Mouse (Mus musculus) macrophage (primary cell): Measurements from ENCODE around the gene Ndufb11. TPM values are rescaled to one million over a fixed set of nuclear protein-coding genes. Genes with fewer than 3 reads are reported as not detected.

Source experiments
- H3K27ac ChIP-seq: fragments of 350-480 bp; formaldehyde crosslinking; 2 replicates; pipeline ENCODE4 v1.9.0; 2021
- H3K36me3 ChIP-seq: fragments of 350-480 bp; formaldehyde crosslinking; 2 replicates; pipeline ENCODE4 v1.9.0; 2021; ENCODE audit errors: inconsistent target
- H3K4me3 ChIP-seq: fragments of 350-480 bp; formaldehyde crosslinking; 2 replicates; pipeline ENCODE4 v1.9.0; 2021; ENCODE audit errors: inconsistent target
- H3K79me2 ChIP-seq: fragments of 350-480 bp; formaldehyde crosslinking; 2 replicates; pipeline ENCODE4 v1.9.0; 2021; ENCODE audit errors: inconsistent target
- WGBS: methylation state at CpG from one replicate; pipeline ENCODE4 v1.1.7; 2026; ENCODE audit warnings: inconsistent platforms; ENCODE audit not compliant: missing documents; 5-methylcytosine and 5-hydroxymethylcytosine counted together
- polyA plus RNA-seq: library from polyadenylated mRNA; stranded (reverse); fragments of 250-400 nt; gene quantifications from 3 replicates; pipeline ENCODE4 v1.2.4, GENCODE M21; 2018; ENCODE audit warnings: inconsistent platforms
- total RNA-seq, 78 experiments: library from RNA; depleted of rRNA; stranded (reverse); fragments of 250-400 nt; gene quantifications; 1 replicate in 9 of 78; 2 replicates in 24 of 78; 3 replicates in 43 of 78; 4 replicates in 2 of 78; pipeline ENCODE4 v1.2.4; 2018; ENCODE audit warnings: inconsistent platforms in 56 of 78

Ndufb11 gene
- 10 to 100 TPM in 14 of 26 experiments, 1 to 10 TPM in 12; 4.7 to 21.2 (median 10.6) TPM for total RNA-seq (2018; cell fraction: chromatin; rRNA removed)
- total RNA-seq (2018; cell fraction: cytosol; rRNA removed) = 100 to 1,000 TPM in 8 of 26 experiments, 10 to 100 TPM in 18; 54.9 to 121 (median 78.0) TPM
- total RNA-seq (2018; cell fraction: nucleus; rRNA removed) = 10 to 100 TPM; 15.0 to 40.2 (median 24.2) TPM
- 51.7 to 118 TPM (median 93.0 TPM) in 3 replicates for polyA plus RNA-seq

DNA sequence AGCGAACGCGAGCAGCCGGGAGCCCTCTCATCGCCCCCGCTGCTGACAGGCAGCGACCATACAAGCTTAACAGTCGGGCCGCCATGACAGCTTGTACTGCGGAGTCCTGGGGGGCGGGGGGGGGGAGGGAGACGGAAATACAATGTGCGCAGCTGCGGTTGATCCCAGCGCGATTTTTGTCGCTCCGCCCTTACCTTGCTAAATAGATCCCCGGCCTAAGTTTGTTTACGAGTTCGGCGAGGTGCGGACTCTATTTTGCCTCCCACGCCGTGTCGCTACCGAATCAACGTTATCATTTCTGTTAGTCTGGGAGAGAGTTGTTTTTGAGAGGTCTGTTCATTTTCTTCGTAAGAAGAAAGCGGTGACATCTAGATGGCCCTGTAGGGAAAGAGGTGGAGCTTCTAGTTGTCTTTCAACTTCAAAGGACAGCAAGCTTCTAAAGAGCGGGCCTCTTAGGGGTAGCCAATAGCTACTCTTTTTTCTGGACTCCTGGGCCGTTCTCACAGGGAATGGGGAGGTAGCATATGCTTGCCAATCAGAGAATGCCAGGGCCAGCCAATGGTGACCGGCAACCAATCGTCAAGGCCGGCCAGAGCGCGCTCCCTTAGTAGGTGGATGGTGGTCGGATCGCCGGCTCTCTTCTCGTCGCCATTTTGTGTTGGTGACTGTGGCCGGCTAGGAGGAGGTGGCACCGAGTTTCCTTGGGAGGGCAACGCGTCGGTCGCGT, at the start of gene Ndufb11, which contains the start of gene Rbm10:
Gene Ndufb11 (minus strand): TSS at position 444 of the 727 bp plus-strand sequence.
Gene Rbm10 (plus strand): TSS at position 328 of the 727 bp plus-strand sequence.
- 24% methylated on average over 32 of the region's 49 CpGs for WGBS
- Histone ChIP-seq H3K79me2 (peaks cover 59% of the 10 kb centered on the region), H3K4me3 (peak within 1 kb of the TSS; percentile 66), H3K27ac (peak within 1 kb of the TSS; percentile 68), H3K36me3 (no peaks in the 10 kb centered on the region)

DNA sequence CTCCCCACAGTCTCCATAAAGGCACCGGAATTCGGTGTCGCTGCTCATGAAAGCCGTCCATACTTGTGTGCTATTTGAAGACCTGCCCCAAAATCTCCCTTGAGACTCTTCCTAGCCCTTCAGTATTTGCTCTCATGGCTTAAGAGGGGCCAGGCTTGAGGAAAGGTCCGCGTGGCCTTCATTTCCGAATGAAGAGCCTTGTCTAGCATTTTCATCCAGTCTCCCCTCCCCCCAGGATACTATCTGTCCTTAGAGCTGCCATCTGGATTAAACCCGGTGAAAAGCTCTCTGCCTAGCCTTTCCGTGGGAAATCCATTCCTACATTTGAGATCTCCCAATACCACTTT, 46.0 kb upstream of the Ndufb11 start:
- peaks cover 57% of the 10 kb centered on the region for H3K79me2 ChIP-seq
- no peaks in the 10 kb centered on the region for H3K36me3 ChIP-seq
- peak overlapping the region; percentile 79 for H3K27ac ChIP-seq
- H3K4me3 ChIP-seq = peak overlapping the region; percentile 87
- WGBS = 22% methylated on average over 9 of the region's 9 CpGs

DNA sequence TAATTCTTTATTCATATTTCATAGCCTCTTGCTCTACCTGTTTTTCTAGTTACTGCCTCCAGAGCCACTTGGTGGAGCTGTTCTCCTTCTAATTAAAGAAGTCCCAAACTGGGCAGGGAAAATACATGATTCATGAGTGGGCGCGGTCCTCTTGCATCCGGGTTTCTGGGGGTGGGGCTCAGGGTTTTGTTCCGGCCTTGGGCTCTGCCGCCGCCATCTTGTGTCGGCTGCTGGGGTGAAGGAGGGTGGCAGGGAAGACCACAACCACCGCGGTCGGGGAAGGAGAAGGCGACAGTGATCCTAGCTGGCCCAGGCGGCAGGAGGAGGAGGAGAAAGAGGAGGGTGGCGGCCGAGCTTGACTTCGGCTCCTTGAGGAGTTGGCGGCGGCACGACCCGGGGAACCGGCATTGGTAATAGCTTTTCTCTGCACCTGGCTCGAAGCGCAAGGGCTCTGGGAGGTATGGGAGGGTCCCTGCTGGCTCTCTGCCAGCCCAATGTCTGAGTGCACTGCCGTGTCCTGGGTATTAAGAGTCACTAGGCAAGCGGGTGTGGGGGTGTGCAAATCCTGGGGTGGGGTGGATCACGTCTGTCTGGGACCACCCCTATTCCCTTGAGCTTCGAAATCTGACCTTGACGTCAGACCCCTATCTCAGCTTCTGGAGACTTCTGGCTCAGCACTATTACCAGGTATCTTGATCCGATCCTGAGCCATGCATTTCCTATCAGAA, 45.5 kb upstream of the Ndufb11 start:
- 13% methylated on average over 26 of the region's 28 CpGs for WGBS
- Histone ChIP-seq H3K27ac (peak overlapping the region; percentile 79), H3K79me2 (peaks cover 52% of the 10 kb centered on the region), H3K36me3 (no peaks in the 10 kb centered on the region), H3K4me3 (peak overlapping the region; percentile 87)

DNA sequence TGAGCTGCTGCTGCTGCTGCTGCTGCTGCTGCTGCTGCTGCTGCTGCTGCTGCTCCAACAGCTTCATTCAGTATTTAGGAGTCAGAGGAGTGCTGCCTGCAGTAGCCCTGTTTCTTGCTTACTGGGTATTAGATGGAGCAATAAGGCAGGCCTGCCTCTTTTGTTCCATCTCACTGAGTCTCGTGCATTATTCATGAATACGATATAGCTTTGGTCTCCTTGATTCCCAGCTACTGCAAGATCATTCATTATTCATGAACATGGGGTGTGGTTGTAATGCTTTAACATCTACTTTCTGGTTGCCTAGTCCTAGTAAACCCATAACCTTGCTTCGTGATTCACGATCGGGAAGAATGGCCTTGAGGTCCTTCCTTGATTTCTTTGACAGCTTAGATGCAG, 44.9 kb upstream of the Ndufb11 start:
- peaks cover 46% of the 10 kb centered on the region for H3K79me2 ChIP-seq
- 47% methylated on average over 5 of the region's 5 CpGs for WGBS
- no peak overlapping the region for H3K27ac ChIP-seq
- no peak overlapping the region for H3K4me3 ChIP-seq
- H3K36me3 ChIP-seq = no peaks in the 10 kb centered on the region

DNA sequence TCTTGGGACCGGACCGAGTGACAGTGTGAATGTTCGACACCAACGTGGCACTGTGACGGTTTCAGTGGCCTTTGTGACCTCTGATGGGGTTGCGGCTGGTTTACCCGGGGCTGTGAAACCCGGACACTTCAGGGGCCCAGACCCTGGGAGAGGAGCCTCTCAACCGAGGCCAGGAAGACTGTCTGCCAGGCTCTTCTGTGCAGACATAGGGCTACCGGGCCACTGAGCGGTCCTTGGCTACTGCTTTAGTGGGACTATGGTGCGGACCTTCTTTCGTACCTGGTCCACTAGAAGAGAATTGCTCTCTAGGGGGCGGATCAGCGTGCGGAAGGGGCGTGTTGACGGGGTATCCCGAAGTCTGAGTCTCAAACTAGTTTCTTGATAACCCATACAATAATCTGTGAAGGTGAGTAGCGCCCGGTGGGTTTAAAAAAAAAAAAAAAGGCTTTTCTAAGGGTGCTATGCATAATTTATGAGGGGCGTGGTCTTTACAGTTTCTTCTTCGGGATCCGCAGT, 41.5 kb upstream of the Ndufb11 start:
- WGBS = 18% methylated on average over 24 of the region's 24 CpGs
- no peaks in the 10 kb centered on the region for H3K36me3 ChIP-seq
- H3K4me3 ChIP-seq = peak overlapping the region; percentile 51
- H3K79me2 ChIP-seq = peaks cover 13% of the 10 kb centered on the region
- peak overlapping the region; percentile 65 for H3K27ac ChIP-seq

DNA sequence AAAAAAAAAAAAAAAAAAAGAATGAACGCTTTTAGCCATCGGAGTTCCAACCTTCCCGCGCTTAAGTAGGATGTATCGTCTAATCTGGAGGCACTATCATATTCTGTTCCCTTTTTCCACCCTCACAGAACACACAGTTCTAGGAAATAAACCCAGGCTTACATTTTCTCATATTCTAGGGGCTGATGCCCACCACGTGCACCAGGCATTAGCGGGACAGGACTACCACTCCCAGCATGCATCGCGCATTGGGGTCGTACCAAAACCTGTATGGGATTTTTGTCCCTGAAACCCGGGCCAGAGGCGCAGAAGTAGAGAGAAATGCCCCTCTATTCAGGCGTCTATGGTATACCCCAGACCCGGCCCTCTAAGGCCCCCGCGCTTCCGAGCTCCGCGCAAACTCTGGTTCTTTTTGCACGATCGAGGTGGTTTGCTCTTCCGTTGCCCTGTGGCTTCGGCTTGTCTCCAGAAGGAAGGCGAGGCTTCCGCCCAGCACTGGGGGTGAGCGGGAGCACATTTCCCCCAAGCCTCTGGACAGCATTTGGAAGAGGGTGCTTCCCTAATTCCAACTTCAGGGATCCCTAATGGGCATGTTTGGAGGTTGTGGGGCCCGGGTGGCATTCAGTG, 40.7 kb upstream of the Ndufb11 start, which contains the start of gene Uba1:
Gene Uba1 (plus strand): TSS at position 301 of the 627 bp plus-strand sequence.
- 19% methylated on average over 19 of the region's 27 CpGs for WGBS
- H3K79me2 ChIP-seq = peaks cover 5% of the 10 kb centered on the region
- H3K27ac ChIP-seq = peak within 1 kb of the TSS; percentile 65
- H3K36me3 ChIP-seq = no peaks in the 10 kb centered on the region
- H3K4me3 ChIP-seq = peak within 1 kb of the TSS; percentile 51

DNA sequence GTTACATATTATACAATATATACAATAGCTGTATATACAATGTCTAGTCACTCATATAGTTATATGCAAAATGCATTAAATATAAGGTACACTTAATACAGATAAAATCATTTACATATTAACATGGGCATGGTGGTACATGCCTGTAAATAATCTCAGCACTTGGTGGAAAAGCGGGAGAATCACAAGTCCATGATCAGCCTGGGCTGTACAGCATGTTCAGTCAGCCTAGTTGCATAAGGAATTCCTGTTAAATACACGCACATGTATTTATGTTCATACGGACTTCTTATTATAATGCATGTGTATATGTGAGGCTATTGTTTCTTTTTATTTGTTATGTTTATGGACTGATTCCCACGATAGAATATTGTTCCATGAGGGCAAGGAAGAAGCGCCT, 40.2 kb upstream of the Ndufb11 start:
- H3K4me3 ChIP-seq = peak overlapping the region; percentile 51
- no peaks in the 10 kb centered on the region for H3K79me2 ChIP-seq
- no peak overlapping the region for H3K27ac ChIP-seq
- WGBS = 20% methylated on average over 4 of the region's 5 CpGs
- H3K36me3 ChIP-seq = no peaks in the 10 kb centered on the region

DNA sequence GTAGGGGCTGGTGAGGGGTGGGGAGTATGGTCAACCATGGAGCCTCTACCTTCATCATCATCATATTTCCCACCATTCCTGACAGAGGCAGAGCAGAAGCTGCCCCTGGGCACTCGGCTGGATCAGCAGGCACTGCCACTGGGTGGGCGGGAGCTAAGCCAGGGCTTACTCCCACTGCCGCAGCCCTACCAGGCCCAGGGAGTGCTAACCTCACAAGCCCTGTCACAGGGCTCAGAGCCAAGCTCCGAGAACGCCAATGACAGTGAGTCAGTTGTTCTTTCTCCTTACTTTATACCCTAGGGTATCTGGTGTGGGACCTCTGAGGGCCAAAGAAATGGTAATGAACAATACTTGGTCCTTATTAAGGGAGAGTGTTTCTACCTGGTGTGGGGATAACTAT, 27.4 kb upstream of the Ndufb11 start:
- no peaks in the 10 kb centered on the region for H3K79me2 ChIP-seq
- 97% methylated on average over 3 of the region's 5 CpGs for WGBS
- no peak overlapping the region for H3K27ac ChIP-seq
- H3K36me3 ChIP-seq = no peaks in the 10 kb centered on the region
- no peak overlapping the region for H3K4me3 ChIP-seq

DNA sequence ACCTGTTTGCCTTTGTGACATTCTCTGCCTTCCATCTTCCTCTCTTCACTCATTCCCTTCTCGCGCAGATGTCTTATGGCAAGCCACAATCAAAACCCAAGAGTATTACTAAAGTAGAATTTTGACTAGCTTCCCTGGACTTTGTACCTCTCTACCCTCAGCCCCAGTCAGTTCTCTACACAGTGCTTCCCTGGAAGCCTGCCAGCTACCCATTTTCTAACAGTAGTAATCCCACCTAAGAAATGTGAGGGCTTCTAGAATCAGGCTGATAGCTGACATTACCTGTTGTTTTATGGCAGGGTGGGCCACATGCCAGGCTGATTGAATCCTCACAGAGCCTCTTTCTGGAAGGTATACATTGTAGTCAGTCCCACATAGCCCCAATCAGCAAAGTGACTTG, 20.7 kb upstream of the Ndufb11 start:
- WGBS = 95% methylated on average over 2 of the region's 2 CpGs
- H3K27ac ChIP-seq = no peak overlapping the region
- no peak overlapping the region for H3K4me3 ChIP-seq
- no peaks in the 10 kb centered on the region for H3K79me2 ChIP-seq
- H3K36me3 ChIP-seq = no peaks in the 10 kb centered on the region

DNA sequence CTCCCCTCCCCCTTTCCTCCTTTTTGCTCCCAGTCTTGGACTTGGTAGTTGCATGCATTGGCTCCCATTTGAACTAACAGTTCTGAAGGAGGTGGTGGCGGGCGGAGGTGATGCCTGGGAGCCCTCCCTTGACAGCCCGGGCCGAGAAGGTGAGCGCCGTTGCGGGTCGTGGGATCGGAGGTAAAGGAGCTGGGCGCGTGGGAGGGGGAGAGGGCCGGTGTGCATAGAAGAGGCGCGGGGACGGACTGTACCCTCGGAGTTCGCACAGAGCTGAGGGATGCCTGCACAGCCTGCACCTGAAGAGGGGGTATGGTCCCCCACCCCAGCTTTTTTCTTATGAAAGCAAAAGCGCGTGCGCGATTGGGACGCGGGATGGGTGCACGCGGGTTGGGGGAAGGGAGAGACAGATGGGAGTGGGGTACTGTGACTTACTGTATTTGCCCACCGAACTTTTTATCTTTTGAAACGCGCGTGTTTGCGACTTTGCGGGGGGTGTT, 532 bp upstream of the Ndufb11 start:
- Histone ChIP-seq H3K4me3 (peak overlapping the region; percentile 66), H3K27ac (peak overlapping the region; percentile 68), H3K79me2 (peaks cover 65% of the 10 kb centered on the region), H3K36me3 (no peaks in the 10 kb centered on the region)
- 25% methylated on average over 29 of the region's 31 CpGs for WGBS

DNA sequence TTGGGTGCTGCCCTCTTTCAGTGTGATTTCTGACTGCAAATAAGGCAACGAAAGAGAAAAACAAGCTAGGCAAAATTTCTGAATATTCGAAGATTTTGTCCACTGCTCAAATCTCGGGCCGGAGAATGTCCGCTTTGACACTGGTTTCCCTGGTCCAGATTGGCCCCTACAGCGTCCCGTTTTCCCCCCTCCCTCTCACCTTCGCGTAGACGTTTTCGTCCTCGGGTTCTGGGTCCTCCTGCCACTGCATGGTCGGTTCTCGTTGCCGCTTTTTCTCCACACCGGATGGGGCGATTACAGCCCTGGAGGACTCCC, 601 bp downstream of the Ndufb11 start:
- Histone ChIP-seq H3K36me3 (no peaks in the 10 kb centered on the region), H3K79me2 (peaks cover 55% of the 10 kb centered on the region), H3K27ac (peak overlapping the region; percentile 68), H3K4me3 (peak overlapping the region; percentile 66)
- 16% methylated on average over 12 of the region's 17 CpGs for WGBS

DNA sequence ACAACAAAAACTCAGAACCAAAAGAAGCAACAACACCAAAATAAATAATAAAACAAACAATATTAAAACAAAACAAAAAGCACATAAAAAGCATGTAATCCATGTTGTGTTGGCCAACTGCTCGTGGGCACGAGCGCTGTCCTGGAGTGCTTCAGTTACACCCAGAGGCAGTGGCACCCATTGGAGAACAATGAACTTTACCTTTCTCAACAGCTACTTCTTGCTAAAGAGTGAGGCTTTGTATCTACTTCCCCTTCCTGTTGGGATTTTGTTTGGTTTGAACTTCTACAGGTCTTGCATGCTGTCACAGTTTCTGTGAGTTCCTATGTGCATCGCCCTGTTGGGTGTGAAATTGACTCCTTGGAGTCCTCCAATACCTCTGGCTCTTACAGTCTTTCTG, 8.9 kb downstream of the Ndufb11 start:
- no peaks in the 10 kb centered on the region for H3K79me2 ChIP-seq
- WGBS = 74% methylated on average over 4 of the region's 4 CpGs

DNA sequence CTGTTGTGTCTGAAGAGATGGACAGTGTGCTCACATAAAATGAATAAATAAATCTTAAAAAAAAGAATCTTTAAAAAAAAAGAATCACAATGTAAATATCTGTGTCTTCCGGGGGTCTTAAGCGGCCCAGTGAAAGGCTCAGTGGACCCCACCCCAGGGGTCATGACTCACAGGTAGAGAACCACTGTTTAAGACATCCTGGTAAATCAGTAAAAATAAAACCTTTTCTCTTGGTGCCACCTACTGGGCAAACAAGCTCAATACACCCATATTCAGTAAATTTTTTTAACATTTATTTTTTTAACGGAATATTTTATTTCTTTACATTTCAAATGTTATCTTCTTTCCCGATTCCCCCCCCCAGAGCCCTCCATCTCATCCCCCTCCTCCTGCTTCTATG, 29.5 kb downstream of the Ndufb11 start:
- H3K36me3 ChIP-seq = no peaks in the 10 kb centered on the region
- no peak overlapping the region for H3K27ac ChIP-seq
- no peaks in the 10 kb centered on the region for H3K79me2 ChIP-seq
- H3K4me3 ChIP-seq = no peak overlapping the region
- 24% methylated on average over 2 of the region's 4 CpGs for WGBS

More for the DNA sequence above, 8.9 kb downstream of the Ndufb11 start:
- Histone ChIP-seq H3K4me3 (no peak overlapping the region), H3K36me3 (no peaks in the 10 kb centered on the region), H3K27ac (no peak overlapping the region)

DNA sequence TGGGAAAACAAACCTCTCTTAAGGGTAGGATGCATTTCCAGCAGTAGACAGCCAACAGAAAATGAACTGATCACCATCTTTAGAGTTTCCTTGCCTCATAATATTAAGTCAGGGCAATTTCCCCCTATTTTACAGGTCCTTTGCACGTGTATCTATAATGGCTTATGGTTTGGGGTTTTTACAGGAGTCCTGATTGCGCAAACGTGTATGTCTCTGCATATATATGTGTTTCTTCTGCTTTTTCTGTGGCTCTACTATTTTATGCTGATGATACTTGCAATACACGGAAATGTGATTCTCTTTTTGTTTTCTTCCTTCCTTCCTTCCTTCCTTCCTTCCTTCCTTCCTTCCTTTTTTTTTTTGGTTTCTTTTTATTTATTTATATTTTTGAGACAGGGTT, 43.5 kb downstream of the Ndufb11 start:
- no peaks in the 10 kb centered on the region for H3K36me3 ChIP-seq
- H3K79me2 ChIP-seq = no peaks in the 10 kb centered on the region
- no peak overlapping the region for H3K4me3 ChIP-seq
- no peak overlapping the region for H3K27ac ChIP-seq
- WGBS = 45% methylated on average over 2 of the region's 4 CpGs
